Mouse (Mus musculus) frontal cortex, postnatal 10 days (tissue): ENCODE data around the gene Sfi1.
"Not testable (repeated sequence)": the region's sequence is repeated elsewhere in the genome, so short reads cannot be mapped to it uniquely, and the experiment has no call there.

Experiments
- DNase-seq, 2 experiments: peaks; one replicate each; pipeline ENCODE4 v3.0.0; 2022; ENCODE audit warnings: low spot score in 2 of 2, mixed read lengths in 1 of 2

The Sfi1 gene

GRCm38 (mm10) chr11:3104501-3105260 is 88.6 kb downstream of the Sfi1 start:
- DNase-seq: not testable (repeated sequence)

DNA sequence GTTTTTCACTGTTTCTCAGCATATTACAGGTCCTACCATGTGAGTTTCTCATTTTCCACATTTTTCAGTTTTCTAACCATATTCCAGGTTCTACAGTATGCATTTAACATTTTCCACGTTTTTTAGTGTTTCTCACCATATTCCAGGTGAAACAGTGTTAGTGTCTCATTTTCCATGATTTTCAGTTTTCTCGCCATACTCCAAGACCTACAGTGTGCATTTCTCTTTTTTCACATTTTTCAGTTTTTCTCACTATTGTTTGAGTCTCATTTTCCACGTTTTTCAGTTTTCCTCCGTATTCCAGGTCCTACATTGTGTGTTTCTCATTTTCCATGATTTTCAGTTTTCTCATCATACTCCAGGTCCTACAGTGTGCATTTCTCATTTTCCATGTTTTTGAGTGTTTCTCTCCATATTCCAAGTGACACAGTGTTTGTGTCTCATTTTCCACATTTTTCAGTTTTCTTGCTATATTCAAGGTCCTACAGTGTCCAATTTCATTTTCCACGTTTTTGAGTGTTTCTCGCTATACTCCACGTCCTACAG is 89.6 kb downstream of the Sfi1 start:
- no peak for DNase-seq

DNA sequence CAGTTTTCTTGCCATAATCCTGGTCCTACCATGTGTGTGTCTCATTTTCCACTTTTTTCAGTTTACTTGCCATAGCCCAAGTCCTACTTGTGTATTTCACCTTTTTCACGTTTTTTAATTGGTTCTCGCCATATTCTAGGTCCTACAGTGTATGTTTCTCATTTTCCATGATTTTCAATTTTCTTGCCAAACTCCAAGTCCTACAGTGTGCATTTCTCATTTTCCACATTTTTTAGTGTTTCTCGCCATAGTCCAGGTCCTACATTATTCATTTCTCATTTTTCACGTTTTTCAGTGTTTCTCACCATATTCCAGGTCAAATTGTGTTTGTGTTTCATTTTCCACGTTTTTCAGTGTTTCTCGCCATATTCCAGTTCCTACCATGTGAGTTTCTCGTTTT is 90.6 kb downstream of the Sfi1 start:
- not testable (repeated sequence) for DNase-seq

DNA sequence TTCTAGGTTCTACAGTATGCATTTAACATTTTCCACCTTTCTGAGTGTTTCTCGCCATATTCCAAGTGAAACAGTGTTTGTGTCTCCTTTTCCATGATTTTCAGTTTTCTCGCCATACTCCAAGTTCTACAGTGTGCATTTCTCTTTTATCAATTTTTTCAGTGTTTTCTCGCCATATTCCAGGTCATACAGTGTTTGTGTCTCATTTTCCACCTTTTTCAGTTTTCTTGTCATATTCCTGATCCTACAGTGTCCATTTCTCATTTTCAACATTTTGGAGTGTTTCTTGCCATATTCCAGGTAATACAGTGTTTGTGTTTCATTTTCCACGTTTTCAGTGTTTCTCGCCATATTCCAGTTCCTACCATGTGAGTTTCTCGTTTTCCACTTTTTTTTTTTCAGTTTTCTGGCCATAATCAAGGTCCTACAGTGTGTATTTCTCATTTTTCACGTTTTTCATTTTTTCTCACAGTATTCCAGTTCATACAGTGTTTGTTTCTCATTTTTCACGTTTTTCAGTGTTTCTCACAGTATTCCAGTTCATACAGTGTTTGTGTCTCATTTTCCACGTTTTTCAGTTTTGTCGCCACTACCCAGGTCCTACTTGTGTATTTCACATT is 91.3 kb downstream of the Sfi1 start:
- no peak for DNase-seq

DNA sequence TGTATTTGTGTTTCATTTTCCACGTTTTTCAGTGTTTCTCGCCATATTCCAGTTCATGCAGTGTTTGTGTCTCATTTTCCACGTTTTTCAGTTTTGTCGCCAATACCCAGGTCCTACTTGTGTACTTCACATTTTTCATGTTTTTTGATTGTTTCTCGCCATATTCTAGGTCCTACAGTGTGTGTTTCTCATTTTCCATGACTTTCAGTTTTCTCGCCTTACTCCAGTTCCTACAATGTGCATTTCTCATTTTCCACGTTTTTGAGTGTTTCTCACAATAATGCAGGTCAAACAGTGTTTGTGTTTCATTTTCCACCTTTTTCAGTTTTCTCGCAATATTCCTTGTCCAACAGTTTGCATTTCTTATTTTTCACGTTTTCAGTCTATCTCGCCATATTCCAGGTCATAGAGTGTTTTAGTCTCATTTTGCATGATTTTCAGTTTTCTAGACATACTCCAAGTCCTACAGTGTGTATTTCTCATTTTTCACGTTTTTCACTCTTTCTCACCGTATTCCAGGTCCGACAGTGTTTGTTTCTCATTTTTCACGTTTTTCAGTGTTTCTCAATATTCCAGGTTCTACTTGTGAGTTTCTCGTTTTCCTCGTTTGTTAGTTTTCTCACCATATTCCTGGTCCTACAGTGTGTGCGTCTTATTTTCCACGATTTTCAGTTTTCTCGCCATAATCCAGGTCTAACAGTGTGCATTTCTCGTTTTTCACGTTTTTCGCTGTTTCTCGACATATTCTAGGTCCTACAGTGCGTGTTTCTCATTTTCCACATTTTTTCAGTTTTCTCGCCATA is 92.0 kb downstream of the Sfi1 start:
- no peak for DNase-seq

DNA sequence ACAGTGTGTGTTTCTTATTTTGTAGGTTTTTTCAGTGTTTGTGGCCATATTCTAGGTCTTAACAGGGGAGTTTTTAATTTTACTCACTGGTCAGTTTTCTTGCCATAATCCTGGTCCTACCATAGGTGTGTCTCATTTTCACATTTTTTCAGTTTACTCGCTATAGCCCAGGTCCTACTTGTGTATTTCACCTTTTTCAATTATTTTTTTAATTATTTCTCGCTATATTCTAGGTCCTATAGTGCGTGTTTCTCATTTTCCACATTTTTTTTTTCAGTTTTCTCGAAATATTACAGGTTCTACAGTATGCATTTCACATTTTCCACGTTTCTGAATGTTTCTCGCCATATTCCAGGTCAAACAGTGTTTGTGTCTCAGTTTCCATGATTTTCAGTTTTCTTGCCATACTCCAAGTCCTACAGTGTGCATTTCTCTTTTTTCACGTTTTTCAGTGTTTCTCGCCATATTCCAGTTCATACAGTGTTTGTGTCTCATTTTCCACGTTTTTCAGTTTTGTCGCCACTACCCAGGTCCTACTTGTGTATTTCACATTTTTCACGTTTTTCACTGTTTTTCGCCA is 93.1 kb downstream of the Sfi1 start:
- DNase-seq: not testable (repeated sequence)
